Mouse (Mus musculus) ES-E14 (cell line): ENCODE measurements around the gene Ivd.

Experiments
- CHD2 ChIP-seq: IDR thresholded peaks from 2 replicates; pipeline ENCODE4 v1.6.1; 2014; ENCODE audit warnings: mild to moderate bottlenecking, low read depth, low read length, inconsistent platforms
- ZC3H11A ChIP-seq: IDR thresholded peaks from 2 replicates; pipeline ENCODE4 v1.6.1; 2012; ENCODE audit warnings: low read depth, mild to moderate bottlenecking, inconsistent platforms, low read length, borderline replicate concordance

GRCm38 (mm10) chr2:118899981-118900825 is 38.4 kb downstream of the Ivd start, which contains the start of gene Bahd1:
- TF ChIP-seq CHD2 = no peak
- no peak for TF ChIP-seq ZC3H11A
